14 mouse cellular contexts compared by ENCODE assay signal in the genomic region with DNA sequence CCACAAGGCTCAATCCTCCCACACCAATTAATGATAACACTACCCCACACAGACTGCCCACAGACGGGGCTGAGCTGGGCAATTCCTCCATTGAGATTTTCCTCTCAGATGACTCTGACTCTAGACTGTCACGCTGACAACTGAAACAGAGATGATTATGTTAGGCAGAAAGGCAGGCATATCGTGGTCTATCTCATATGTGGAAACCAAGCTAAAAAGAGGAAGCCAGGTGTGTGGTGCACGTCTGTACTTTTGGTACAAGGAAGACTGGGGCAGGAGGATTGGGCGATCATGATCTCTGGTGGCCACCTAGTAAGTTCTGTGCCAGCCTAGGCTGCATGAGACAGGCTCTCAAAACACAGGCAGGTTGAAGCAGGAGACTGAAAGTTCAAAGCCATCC. TPM values are rescaled to one million over a fixed set of nuclear protein-coding genes. Genes with fewer than 3 reads are reported as not detected.
A peak's percentile ranks its signal among the peaks of the same experiment; 100 is the strongest.
DNase-seq lines count a peak whose midpoint lies in the region; ATAC-seq lines count a peak whose summit lies in the region.
"Had no signal": no experiment of that assay in that cellular context is flagged by ENCODE, and none has a peak within 500 bp of the region (broad histone marks: within the 10 kb centered on the region; RNA-seq: fewer than 3 reads in every experiment).

No protein-coding gene starts in this region.

- WGBS in heart, embryonic 16.5 days: 61% methylated on average over 5 of the region's 5 CpGs

- H3K4me3 ChIP-seq in heart, embryonic 16.5 days (ENCODE audit: low read length): no peak overlapping the region

- peak overlapping the region; percentile 29; the same call in 1 of the 2 replicates for H3K27ac ChIP-seq in heart, embryonic 16.5 days (ENCODE audit: low read length)
- H3K27ac ChIP-seq: hindbrain, embryonic 14.5 days had no signal

- no peaks in the 10 kb centered on the region for H3K9me3 ChIP-seq in heart, embryonic 16.5 days (replicated peaks; ENCODE audit: control insufficient read depth, low read length)

- H3K36me3 ChIP-seq in heart, embryonic 16.5 days (ENCODE audit: control insufficient read depth, insufficient read depth): no peaks in the 10 kb centered on the region

- H3K9ac ChIP-seq in heart, embryonic 16.5 days (ENCODE audit: low read length): peak overlapping the region; percentile 27; the same call in 1 of the 2 replicates
- H3K9ac ChIP-seq: hindbrain, embryonic 14.5 days had no signal

- H3K27me3 ChIP-seq in heart, embryonic 16.5 days (ENCODE audit: control insufficient read depth, insufficient read depth, low read length): no peaks in the 10 kb centered on the region

- ATAC-seq in heart, embryonic 16.5 days (replicated peaks; ENCODE audit: extremely low read depth, insufficient read depth, low FRiP score): no peak

- DNase-seq in heart, adult 9 months (ENCODE audit: low spot score in 2 of 2): no peak
- peak; percentile 30 for DNase-seq in thymus, postnatal 14 days
- no peak for DNase-seq in thymus, postnatal 36 days
- peak; percentile 55 for DNase-seq in induced T-regulatory cell, adult 2 months (ENCODE audit: low read depth)
- DNase-seq in adrenal gland, postnatal 36 days: no peak
- DNase-seq in layer of hippocampus, adult 18-20 months (ENCODE audit: low spot score in 2 of 2): no peak
- DNase-seq: adrenal gland, postnatal 10 days; gastrocnemius, postnatal 36 days; kidney, adult 18-20 months; lung, adult 2 months; right cerebral cortex, postnatal 4 days; thymus, adult 18-20 months had no signal

- no peak overlapping the region for H3K4me2 ChIP-seq in heart, embryonic 16.5 days (ENCODE audit: low read depth, low read length)
- H3K4me2 ChIP-seq: hindbrain, embryonic 14.5 days had no signal

- H3K4me1 ChIP-seq in heart, embryonic 16.5 days (ENCODE audit: control insufficient read depth, insufficient read depth, low read length): peaks cover 77% of the 10 kb centered on the region

RNA-seq across cellular contexts. Expression of a gene that starts 33.2 kb away (rescaled TPM):
- polyA plus RNA-seq in heart, embryonic 16.5 days (2015; fragmentation: Nextera tagmentation; extraction: Ambion mirVana): 25.8 and 26.4 TPM in 2 replicates
- 100 to 1,000 TPM; 147 to 211 TPM for total RNA-seq in adrenal gland, postnatal 36 days (2021)
- total RNA-seq in layer of hippocampus, adult 18-20 months (2021): 100 to 1,000 TPM; 158 to 165 TPM

Comparison
In these comparisons a context has a peak if more than half of its experiments do, and no peak if none do; other contexts are left out.
1. DNase-seq: peak in thymus, postnatal 14 days (single experiment) and induced T-regulatory cell, adult 2 months (single experiment); none in heart, adult 9 months (0 of 2), thymus, postnatal 36 days (0 of 2), adrenal gland, postnatal 36 days (0 of 2) and layer of hippocampus, adult 18-20 months (0 of 2).